Mouse (Mus musculus): ENCODE results near the gene H2-M10.4.
"Not testable (repeated sequence)": the region's sequence is repeated elsewhere in the genome, so short reads cannot be mapped to it uniquely, and the experiment has no call there.

H2-M10.4 gene

DNA sequence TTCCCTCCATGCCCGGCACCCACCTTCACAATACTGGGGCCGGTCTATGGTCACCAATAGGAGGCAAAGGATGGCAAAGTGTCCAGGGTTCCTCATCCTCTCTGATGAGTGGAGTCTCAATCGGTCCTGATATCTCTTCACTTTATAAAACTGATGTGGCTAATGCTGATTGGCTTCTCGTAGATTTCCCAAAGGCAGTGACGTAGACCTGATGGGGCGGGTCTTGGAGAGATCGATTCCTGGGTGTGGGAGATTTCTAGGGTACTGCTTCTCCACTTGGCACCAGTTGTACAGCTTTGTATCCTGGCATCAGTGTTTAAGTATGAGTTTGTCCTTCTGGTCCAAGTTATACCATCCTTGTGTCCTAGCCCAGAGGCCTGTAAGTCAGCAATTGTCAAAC lies at the start of gene H2-M10.4:
Gene H2-M10.4, minus strand, starts transcription at position 101 of the 400 bp plus-strand sequence.
- no peak for DNase-seq (ENCODE audit: low spot score)

DNA sequence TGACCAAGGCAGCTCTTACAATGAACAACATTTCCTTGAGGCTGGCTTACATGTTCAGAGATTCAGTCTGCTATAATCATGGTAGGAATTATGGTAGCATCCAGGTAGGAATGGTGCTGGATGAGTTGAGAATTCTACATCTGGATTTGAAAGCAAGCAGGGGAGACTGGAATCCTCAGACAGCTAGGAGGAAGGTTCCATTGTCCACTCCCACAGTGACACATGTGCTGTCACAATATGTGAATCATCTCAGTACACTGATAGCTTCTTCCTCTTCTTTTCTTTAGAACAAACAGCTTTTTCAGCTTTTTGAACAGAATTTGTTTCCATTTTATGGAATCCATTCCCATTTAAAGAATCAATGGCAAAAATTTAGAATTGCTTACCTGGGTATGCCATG lies 41.8 kb upstream of the H2-M10.4 start:
- no peak for DNase-seq (ENCODE audit: low spot score)

DNA sequence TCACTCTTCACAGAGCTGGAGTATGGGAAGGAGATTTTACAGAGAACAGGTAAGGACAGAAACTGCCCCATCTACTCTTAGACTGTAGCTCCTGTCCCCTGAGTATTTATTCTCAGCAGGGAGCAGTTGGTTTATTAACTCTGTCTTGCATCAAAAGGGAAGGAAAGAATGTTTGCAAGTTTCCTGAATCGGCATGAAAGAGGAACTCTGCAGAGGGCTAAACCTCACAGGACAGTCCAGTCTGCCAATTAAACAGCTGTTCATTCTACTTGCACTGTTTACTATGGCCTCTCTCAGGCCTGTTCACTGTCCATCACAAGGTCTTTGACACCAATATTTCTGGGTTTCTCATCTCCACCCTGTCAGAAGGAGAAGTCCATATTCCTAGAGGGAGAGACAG lies 38.3 kb upstream of the H2-M10.4 start:
- no peak for DNase-seq (ENCODE audit: low spot score)

DNA sequence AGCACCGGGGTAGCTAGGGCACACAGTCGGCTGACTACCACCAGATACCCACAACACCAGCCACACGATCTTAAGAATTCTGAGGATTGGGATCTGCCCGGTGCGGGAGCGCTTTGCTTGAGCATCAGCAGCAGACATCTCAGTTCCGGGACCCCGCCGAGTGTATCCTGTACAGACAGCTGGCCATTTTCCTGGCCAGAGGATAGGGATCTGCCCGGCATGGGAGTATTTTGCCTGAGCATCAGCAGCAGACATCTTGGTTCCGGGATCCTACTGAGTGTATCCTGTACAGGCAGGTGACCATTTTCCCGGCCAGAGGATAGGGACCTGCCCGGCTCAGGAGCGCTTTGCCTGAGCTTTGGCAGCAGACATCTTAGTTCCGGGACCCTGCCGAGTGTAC lies 26.0 kb upstream of the H2-M10.4 start:
- DNase-seq (ENCODE audit: low spot score): not testable (repeated sequence)

DNA sequence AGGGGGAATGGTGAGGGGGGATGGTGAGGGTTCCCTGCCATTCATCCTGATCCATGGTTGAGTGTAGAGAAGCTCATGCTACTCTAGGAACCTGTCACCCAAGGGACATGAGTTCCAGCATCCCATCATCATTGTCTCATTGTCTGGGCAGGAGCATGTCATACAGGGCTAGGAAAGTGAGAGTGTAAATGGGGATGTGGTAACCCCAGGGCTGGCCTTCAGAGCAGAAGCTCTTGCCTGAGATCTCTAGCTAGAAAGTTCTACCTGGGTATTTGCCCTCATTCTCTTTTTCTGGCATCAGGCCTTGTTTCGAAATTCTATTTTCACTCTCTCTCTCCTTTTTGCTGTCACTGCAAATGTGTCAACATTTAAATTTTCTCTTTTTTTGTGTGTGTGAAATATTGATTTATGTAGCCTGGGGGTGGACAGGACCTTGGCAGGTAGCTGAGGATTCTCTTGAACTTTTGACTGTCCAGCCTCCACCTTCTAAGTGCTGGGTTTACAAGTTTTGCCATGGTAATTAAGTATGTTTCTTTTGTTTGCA lies 24.6 kb upstream of the H2-M10.4 start:
- DNase-seq (ENCODE audit: low spot score): no peak

DNA sequence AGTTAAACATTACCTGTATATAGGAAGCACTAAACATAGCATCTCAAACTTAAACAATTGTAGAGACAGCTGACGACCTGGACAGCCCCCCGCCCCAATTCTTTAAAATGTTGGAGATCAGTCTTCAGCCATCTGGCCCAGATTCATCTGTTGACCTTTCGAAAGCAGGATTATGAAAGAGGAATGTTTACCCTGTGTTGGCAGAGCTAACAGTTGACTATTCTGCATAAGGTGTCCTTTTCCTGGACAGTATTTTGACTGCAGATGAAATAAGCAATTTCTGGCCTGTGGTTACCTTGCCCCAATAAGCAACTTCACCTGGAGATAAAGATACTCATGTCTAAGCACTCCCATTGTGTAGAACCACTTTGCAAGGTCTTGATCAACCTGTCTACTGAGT lies 21.7 kb upstream of the H2-M10.4 start:
- DNase-seq (ENCODE audit: low spot score): no peak

DNA sequence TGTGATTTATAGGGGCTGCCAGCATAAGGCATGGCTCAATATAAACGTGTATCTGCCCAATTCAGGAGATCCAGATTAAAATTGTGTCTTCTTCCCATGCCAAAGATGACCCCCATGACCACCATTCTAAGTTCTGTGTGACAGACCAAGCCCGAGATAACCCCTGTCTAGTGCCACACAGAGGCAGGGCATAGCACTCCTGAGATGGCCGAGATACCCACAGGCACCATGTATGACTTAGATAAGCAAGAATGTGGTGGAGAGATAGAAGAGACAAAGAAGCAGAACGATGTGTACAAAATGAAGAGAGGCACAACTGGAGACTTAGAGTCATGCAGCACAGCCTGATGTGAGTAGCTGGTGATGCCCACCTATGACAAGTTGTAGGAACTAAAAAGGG lies 5.9 kb downstream of the H2-M10.4 start:
- DNase-seq (ENCODE audit: low spot score): no peak

DNA sequence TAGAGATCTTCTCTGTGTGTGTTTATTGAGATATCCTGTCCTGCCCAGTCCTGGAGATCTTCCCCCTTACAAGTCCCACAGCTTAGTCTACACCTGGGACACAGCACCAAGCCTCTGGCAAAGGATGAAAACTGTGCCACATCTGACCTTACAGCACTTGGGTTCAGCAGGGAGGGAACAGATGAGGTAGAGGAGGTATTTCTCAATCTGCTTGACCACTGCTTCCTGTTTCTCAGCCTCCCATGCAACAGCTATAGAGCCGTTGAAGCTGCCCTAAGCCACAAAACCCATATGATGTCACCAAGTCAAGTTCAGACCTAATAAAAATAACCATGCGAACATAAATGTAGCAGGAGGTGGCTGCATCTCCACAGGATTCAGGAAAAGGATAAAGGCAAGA lies 30.7 kb downstream of the H2-M10.4 start:
- DNase-seq (ENCODE audit: low spot score): no peak

DNA sequence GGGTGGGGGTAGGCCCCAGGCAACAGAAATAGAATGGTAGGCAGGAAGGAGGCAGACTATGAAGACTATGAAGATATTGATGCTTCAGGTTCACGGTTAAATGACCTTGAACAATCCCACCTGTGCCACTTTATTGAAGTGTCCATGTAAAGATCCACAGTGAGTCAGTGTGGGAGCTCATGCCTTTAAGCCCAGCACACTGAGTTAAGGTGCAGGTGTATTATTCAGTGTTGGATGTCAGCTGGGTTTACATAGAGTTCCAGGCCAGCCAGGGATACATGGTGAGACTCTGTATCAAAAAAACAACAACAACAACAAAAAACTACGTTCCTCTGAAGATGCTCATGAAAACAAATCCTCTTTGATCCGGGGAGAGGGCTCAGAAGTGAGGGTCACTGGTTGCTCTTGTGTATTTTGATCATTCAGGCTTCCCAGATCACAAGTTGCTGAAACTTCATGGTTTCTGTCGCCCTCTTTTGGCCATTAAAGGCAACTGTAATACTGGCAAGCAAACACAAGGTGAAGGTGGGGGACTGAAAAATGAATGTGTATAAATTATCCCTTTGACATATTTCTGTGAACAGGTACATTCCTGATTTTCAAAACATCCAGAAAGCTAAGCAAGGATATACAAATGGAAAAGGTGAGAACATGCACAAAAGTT lies 43.9 kb downstream of the H2-M10.4 start:
- DNase-seq (ENCODE audit: low spot score): no peak

DNA sequence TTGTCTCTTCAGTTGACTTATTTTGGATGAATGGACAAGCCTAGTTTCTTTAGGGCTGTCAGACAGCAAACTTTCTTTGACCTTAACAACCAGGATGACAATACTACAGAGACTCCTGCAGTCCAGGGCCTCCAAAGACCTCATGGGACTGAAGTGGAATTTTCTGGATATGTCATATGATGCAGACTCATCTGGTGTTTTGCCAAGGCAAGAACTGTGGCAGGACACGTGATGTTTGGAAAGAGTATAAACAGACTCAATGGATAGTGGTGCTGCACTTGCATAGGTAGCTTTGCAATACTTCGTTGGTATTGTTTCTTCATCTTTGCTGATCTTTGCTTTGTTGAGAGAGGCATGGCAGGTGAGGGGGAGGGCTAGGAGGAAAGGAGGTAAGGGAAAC lies 44.7 kb downstream of the H2-M10.4 start:
- no peak for DNase-seq (ENCODE audit: low spot score)

DNA sequence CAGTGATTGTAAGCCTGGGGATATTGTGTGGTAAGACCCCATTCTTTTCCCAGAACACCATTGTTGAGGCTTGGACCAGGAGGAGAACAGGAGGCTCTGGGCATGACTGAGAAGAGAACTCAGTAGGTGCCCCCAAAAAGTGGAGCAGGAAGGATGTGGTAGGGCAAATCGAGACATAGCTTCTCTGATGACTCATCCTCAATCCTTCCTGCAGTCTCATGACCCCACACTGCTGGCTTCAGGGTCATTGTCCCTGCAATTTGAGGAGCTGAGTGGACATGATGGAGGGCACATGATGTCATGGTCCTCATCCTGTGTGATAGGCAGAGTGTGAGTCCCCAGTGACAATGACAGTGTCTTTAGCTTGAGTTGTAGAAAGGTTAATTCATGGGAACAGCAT lies 46.7 kb downstream of the H2-M10.4 start:
- no peak for DNase-seq (ENCODE audit: low spot score)

DNA sequence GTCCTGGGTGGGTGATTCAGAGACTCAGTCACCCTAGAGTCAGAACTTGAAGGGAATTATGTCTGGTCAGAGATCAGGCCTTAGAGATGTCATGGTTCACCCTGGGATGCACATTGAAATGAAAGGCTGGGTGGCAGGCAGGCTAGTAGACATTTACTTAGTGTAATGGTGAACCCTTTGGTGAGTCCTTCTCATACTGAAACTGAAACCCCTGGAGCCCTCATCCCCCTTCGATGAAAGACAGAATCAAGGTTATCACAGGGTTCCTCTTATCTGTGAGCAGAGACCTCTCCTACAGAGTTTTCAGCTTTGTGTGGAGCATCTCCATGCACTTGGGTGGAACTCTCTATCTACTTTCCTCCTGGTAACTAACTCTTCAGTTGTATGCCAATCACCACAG lies 47.8 kb downstream of the H2-M10.4 start:
- DNase-seq (ENCODE audit: low spot score): no peak
